Mouse (Mus musculus): ENCODE data around the gene Nr4a2.

DNA sequence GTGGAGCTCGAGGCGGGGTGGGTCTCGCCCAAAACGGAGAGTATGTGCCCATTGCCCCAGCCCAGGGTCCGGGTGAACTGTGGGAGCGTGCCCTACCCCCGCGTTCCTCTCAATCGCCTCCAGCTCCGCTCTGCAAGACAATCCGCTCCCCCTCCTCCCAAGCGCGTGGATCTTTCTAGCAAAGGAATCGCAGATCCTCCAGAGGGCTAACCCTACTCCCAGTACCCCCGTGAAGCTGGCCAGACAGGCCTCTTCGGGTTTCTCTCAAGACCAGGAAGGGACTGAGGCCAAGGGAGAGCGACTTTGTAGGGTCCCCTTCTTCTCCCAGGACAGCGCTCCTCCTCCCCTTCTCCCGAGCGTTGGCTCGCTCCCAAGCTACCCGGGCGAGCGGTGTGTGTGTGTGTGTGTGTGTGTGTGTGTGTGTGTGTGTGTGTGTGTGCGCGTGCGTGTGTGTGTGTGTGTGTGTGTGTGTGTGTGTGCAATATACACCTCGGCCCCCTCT, 7.9 kb downstream of the Nr4a2 start:
- no peak for TF ChIP-seq CTCF (IDR thresholded peaks at IDR 0.05; ENCODE audit: low read depth, low read length)
- TF ChIP-seq POLR2A (IDR thresholded peaks at IDR 0.05; ENCODE audit: extremely low read depth, insufficient read depth, low read length): no peak
